Mouse (Mus musculus): Measurements from ENCODE around the gene Myh7.
"Not testable (repeated sequence)": the region's sequence is repeated elsewhere in the genome, so short reads cannot be mapped to it uniquely, and the experiment has no call there.

Gene Myh7

GRCm38 (mm10) chr14:54968344-54968743 lies 26.1 kb downstream of the Myh7 start:
- no peak for DNase-seq (ENCODE audit: low read depth)

GRCm38 (mm10) chr14:54967874-54968273 lies 26.6 kb downstream of the Myh7 start:
- DNase-seq (ENCODE audit: low read depth): no peak

GRCm38 (mm10) chr14:54966320-54966977 lies 28.0 kb downstream of the Myh7 start, which contains the start of gene Myh6:
Gene Myh6, minus strand, starts transcription at chr14:54966927.
- no peak for DNase-seq (ENCODE audit: low read depth)

GRCm38 (mm10) chr14:54965631-54966030 lies 28.8 kb downstream of the Myh7 start:
- DNase-seq (ENCODE audit: low read depth): no peak

GRCm38 (mm10) chr14:54965044-54965443 lies 29.4 kb downstream of the Myh7 start:
- no peak for DNase-seq (ENCODE audit: low read depth)

GRCm38 (mm10) chr14:54963727-54964126 lies 30.7 kb downstream of the Myh7 start:
- no peak for DNase-seq (ENCODE audit: low read depth)

GRCm38 (mm10) chr14:54962714-54963113 lies 31.7 kb downstream of the Myh7 start:
- no peak for DNase-seq (ENCODE audit: low read depth)

GRCm38 (mm10) chr14:54961487-54961886 lies 32.9 kb downstream of the Myh7 start:
- no peak for DNase-seq (ENCODE audit: low read depth)

GRCm38 (mm10) chr14:54960769-54961168 lies 33.7 kb downstream of the Myh7 start:
- no peak for DNase-seq (ENCODE audit: low read depth)

GRCm38 (mm10) chr14:54959853-54960613 lies 34.4 kb downstream of the Myh7 start:
- DNase-seq (ENCODE audit: low read depth): not testable (repeated sequence)

- DNase-seq (ENCODE audit: low read depth): no peak
Measured at GRCm38 (mm10) chr14:54959197-54959596, 35.2 kb downstream of the Myh7 start.

GRCm38 (mm10) chr14:54958503-54958902 lies 35.9 kb downstream of the Myh7 start:
- no peak for DNase-seq (ENCODE audit: low read depth)

GRCm38 (mm10) chr14:54956533-54956932 lies 37.9 kb downstream of the Myh7 start:
- DNase-seq (ENCODE audit: low read depth): no peak

GRCm38 (mm10) chr14:54955481-54955880 lies 38.9 kb downstream of the Myh7 start:
- DNase-seq (ENCODE audit: low read depth): no peak

GRCm38 (mm10) chr14:54954474-54954873 lies 40.0 kb downstream of the Myh7 start:
- no peak for DNase-seq (ENCODE audit: low read depth)

- DNase-seq (ENCODE audit: low read depth): no peak
Measured at GRCm38 (mm10) chr14:54953664-54954206, 40.7 kb downstream of the Myh7 start.

- DNase-seq (ENCODE audit: low read depth): no peak
Measured at GRCm38 (mm10) chr14:54951587-54951986, 42.8 kb downstream of the Myh7 start.

GRCm38 (mm10) chr14:54950493-54950892 lies 43.9 kb downstream of the Myh7 start:
- DNase-seq (ENCODE audit: low read depth): no peak

- no peak for DNase-seq (ENCODE audit: low read depth)
Measured at GRCm38 (mm10) chr14:54948781-54949180, 45.6 kb downstream of the Myh7 start.

GRCm38 (mm10) chr14:54947008-54947407 lies 47.4 kb downstream of the Myh7 start:
- not testable (repeated sequence) for DNase-seq (ENCODE audit: low read depth)

GRCm38 (mm10) chr14:54945975-54946704 lies 48.3 kb downstream of the Myh7 start:
- no peak for DNase-seq (ENCODE audit: low read depth)

- no peak for DNase-seq (ENCODE audit: low read depth)
Measured at GRCm38 (mm10) chr14:54944939-54945338, 49.5 kb downstream of the Myh7 start.
